Comparison of ENCODE assay signal across 8 mouse cellular contexts in genomic region chr19:45007021-45007420, GRCm38 (mm10). TPM values are rescaled to one million over a fixed set of nuclear protein-coding genes. Genes with fewer than 3 reads are reported as not detected.
DNase-seq lines count a peak whose midpoint lies in the region; ATAC-seq and TF ChIP-seq lines count a peak whose summit lies in the region.

No protein-coding gene starts in this region.

- peaks cover 76% of the 10 kb centered on the region for H3K36me3 ChIP-seq in forebrain, embryonic 10.5 days (replicated peaks)
- H3K36me3 ChIP-seq in liver, embryonic 13.5 days = peaks cover 68% of the 10 kb centered on the region

- peak overlapping the region; percentile 92 for H3K4me2 ChIP-seq in liver, embryonic 13.5 days

- 55% methylated on average over 17 of the region's 17 CpGs for WGBS in forebrain, embryonic 10.5 days
- 24% methylated on average over 17 of the region's 17 CpGs for WGBS in liver, embryonic 13.5 days (ENCODE audit: insufficient replicate concordance)

- H3K9ac ChIP-seq in liver, embryonic 13.5 days = peak overlapping the region; percentile 85

- H3K9me3 ChIP-seq in forebrain, embryonic 10.5 days = no peaks in the 10 kb centered on the region; the same call in 1 of the 2 replicates
- H3K9me3 ChIP-seq in liver, embryonic 13.5 days (replicated peaks) = no peaks in the 10 kb centered on the region

- peak overlapping the region; percentile 99 for H3K4me3 ChIP-seq in gastrocnemius, adult 2 months
- H3K4me3 ChIP-seq in forebrain, embryonic 10.5 days = peak overlapping the region; percentile 73
- H3K4me3 ChIP-seq in liver, embryonic 13.5 days (replicated peaks) = peak overlapping the region; percentile 96

- intact Hi-C loops in gastrocnemius, adult 2 months (cut with DNase I) = no loop called here

- ATAC-seq in liver, embryonic 13.5 days (ENCODE audit: low read depth) = no peak

- TF ChIP-seq CTCF in gastrocnemius, adult 2 months (IDR thresholded peaks at IDR 0.05) = no peak

- DNase-seq in gastrocnemius, adult 2 months = no peak
- DNase-seq in gastrocnemius, postnatal 4 days (ENCODE audit: low spot score in 2 of 2) = no peak
- DNase-seq in CD4-positive helper T cell, adult 2 months (ENCODE audit: low read depth, low spot score) = peak; percentile 50
- DNase-seq in forebrain, embryonic 10.5 days (ENCODE audit: extremely low spot score, low spot score) = no peak
- DNase-seq in liver, embryonic 13.5 days = no peak
- DNase-seq in embryo, embryonic 9.5 days (ENCODE audit: extremely low spot score) = no peak
- no peak for DNase-seq in retina, postnatal 1 day
- no peak for DNase-seq in right cerebral cortex, adult 2 months (ENCODE audit: low spot score in 2 of 2)

- no peaks in the 10 kb centered on the region for H3K27me3 ChIP-seq in forebrain, embryonic 10.5 days (ENCODE audit: poor library complexity, severe bottlenecking)
- H3K27me3 ChIP-seq in liver, embryonic 13.5 days = no peaks in the 10 kb centered on the region

- peaks cover 35% of the 10 kb centered on the region for H3K4me1 ChIP-seq in forebrain, embryonic 10.5 days
- peaks cover 43% of the 10 kb centered on the region for H3K4me1 ChIP-seq in liver, embryonic 13.5 days (replicated peaks)

- H3K27ac ChIP-seq in gastrocnemius, adult 2 months = peak overlapping the region; percentile 89
- peak overlapping the region; percentile 88 for H3K27ac ChIP-seq in forebrain, embryonic 10.5 days
- H3K27ac ChIP-seq in liver, embryonic 13.5 days = peak overlapping the region; percentile 68

RNA-seq across cellular contexts. Expression of gene Mrpl43, which starts 0.8 kb away (rescaled TPM):
- 10 to 100 TPM; 31.0 to 42.5 TPM for total RNA-seq in gastrocnemius, adult 2 months (2021)
- 10 to 100 TPM; 34.8 to 37.5 TPM for total RNA-seq in gastrocnemius, postnatal 4 days (2021)
- polyA plus RNA-seq in forebrain, embryonic 10.5 days (2016; fragmentation: Nextera tagmentation; extraction: Ambion mirVana) = 71.4 and 75.0 TPM in 2 replicates
- 40.2 and 42.4 TPM in 2 replicates for polyA plus RNA-seq in liver, embryonic 13.5 days (2015; fragmentation: Nextera tagmentation; extraction: Ambion mirVana)

RNA-seq across cellular contexts. Expression of gene Twnk, which starts 1.6 kb away (rescaled TPM):
- total RNA-seq in gastrocnemius, adult 2 months (2021) = 10 to 100 TPM; 18.0 to 25.4 TPM
- total RNA-seq in gastrocnemius, postnatal 4 days (2021) = 10 to 100 TPM; 14.6 to 14.9 TPM
- 34.5 and 35.8 TPM in 2 replicates for polyA plus RNA-seq in forebrain, embryonic 10.5 days (2016; fragmentation: Nextera tagmentation; extraction: Ambion mirVana)
- 13.2 and 14.3 TPM in 2 replicates for polyA plus RNA-seq in liver, embryonic 13.5 days (2015; fragmentation: Nextera tagmentation; extraction: Ambion mirVana)

RNA-seq across cellular contexts. Expression of gene Lzts2, which starts 7.2 kb away (rescaled TPM):
- total RNA-seq in gastrocnemius, adult 2 months (2021) = 10 to 100 TPM; 21.0 to 29.3 TPM
- total RNA-seq in gastrocnemius, postnatal 4 days (2021) = 10 to 100 TPM; 58.5 to 59.4 TPM
- 47.9 and 52.4 TPM in 2 replicates for polyA plus RNA-seq in forebrain, embryonic 10.5 days (2016; fragmentation: Nextera tagmentation; extraction: Ambion mirVana)
- 6.9 and 8.3 TPM in 2 replicates for polyA plus RNA-seq in liver, embryonic 13.5 days (2015; fragmentation: Nextera tagmentation; extraction: Ambion mirVana)

RNA-seq across cellular contexts. Expression of gene Sema4g, which starts 18.1 kb away (rescaled TPM):
- under 1 TPM; 0.10 to 0.11 TPM for total RNA-seq in gastrocnemius, adult 2 months (2021)
- total RNA-seq in gastrocnemius, postnatal 4 days (2021) = 1 to 10 TPM; 2.5 to 3.4 TPM
- polyA plus RNA-seq in forebrain, embryonic 10.5 days (2016; fragmentation: Nextera tagmentation; extraction: Ambion mirVana) = 3.4 and 3.8 TPM in 2 replicates
- polyA plus RNA-seq in liver, embryonic 13.5 days (2015; fragmentation: Nextera tagmentation; extraction: Ambion mirVana) = 2.2 and 2.5 TPM in 2 replicates

RNA-seq across cellular contexts. Expression of gene Pdzd7, which starts 38.5 kb away (rescaled TPM):
- 1 to 10 TPM; 5.9 to 6.8 TPM for total RNA-seq in gastrocnemius, adult 2 months (2021)
- total RNA-seq in gastrocnemius, postnatal 4 days (2021) = 1 to 10 TPM; 1.2 to 2.0 TPM
- 0.15 and 0.25 TPM in 2 replicates for polyA plus RNA-seq in forebrain, embryonic 10.5 days (2016; fragmentation: Nextera tagmentation; extraction: Ambion mirVana)
- not detected in 2 replicates for polyA plus RNA-seq in liver, embryonic 13.5 days (2015; fragmentation: Nextera tagmentation; extraction: Ambion mirVana)
